Mouse (Mus musculus) adrenal gland, postnatal 4 days (tissue): ENCODE results near the gene Plxna1. TPM values are rescaled to one million over a fixed set of nuclear protein-coding genes. Genes with fewer than 3 reads are reported as not detected.

ENCODE experiments used
- DNase-seq, 2 experiments: peaks; one replicate each; pipeline ENCODE4 v3.0.0; 2021 to 2022; ENCODE audit warnings: low spot score in 2 of 2, mixed read lengths in 2 of 2
- total RNA-seq, 2 experiments: library from RNA; stranded (reverse); gene quantifications; 2 replicates each; pipeline ENCODE4 v1.2.3; 2021

The Plxna1 gene
- total RNA-seq, 2 experiments from 2014 or later, result 67.4 to 77.6 TPM

DNA sequence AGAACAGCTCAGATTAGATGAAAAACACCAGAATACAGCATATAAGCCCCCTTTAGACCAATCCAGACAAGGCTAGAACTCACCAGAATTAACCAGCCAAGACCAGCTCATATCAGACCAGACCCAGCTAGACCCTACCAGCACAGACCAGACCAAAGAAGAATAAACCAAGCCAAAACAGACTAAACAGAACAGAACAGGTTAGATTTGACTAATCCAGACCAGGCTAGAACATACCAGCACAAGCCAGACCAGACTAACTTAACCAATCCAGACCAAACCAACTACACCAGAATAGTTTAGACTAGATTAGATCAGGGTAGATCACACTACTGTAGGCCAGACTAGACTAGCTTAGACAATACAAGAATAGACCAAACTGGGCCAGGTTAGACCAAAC is 77.3 kb downstream of the Plxna1 start:
- DNase-seq, result no peak

DNA sequence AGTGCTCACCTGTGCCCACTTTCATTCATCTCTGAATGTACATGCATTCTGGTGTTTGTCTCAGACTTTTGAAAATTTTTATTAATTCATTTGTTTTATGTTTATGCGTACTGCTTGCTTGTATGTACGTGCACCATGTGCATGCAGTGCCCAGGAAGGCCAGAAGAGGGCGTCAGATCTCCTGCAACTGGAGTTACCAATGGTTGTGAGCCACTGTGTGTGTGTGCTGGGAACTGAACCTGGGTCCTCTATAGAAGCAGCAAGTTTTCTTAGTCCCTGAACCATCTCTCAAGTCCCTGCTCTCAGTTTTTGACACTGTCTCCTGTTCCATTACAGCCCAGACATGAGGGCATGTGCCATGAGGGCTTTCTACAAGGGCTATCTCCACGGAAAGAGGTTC is 79.3 kb downstream of the Plxna1 start:
- DNase-seq, result no peak

DNA sequence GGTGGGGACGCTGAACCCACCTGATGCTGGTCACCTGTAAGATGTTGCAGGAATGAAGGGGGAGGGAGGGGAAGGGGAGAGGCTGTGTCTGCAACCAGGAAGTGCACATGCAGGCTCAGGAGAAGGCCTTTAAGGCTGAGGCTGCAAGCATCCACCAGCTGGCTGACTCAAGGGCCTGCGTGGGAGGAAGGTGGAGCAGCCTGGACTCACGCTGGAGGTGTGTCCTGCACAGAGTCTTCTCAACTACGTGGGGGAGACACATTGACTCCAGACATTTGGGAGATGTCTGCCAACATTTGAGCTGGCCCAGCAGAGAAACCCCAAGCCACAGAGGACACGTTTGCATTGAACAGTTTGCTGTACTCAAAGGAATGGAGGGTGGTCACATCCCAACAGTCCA is 79.8 kb downstream of the Plxna1 start:
- no peak for DNase-seq

DNA sequence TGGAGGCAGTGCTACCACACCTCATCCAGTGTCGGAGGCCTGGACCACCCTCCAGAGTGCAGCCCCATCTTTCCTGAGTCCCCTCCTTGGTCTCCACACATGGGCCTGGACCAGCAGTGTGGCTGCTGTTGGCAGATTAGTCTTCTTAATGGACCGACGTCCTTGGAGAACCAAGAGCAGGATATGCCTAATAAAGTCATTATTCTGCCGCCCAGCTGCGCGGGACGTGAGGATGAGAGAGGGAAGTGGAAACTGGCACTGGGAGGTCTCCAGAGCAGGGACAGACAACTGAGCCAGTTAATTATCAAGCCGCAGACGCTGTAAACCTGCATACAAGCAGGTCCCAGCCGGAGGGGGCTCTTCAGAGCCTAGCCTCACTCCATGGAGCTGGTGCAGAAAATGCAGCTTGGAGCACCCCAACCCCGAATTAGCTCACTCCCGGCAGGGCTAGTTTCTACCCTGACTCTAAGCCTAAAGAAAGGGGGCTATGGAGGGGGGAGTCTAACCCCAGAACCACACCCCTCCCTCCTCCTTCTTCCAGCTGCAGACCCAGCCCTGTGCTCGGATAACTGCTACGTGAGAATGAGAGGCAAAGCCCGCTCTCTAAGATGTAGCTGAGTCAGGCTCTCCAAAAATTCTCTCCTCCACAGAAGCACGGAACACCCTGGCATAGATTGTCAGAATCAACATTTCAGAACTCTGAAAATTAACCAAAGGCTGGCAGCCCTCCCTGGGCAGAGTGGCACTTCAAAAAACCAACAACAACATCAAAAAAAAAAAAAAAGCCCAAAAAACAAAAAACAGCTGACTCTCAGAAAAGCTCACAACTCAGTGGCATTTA is 80.7 kb downstream of the Plxna1 start:
- DNase-seq, result no peak

DNA sequence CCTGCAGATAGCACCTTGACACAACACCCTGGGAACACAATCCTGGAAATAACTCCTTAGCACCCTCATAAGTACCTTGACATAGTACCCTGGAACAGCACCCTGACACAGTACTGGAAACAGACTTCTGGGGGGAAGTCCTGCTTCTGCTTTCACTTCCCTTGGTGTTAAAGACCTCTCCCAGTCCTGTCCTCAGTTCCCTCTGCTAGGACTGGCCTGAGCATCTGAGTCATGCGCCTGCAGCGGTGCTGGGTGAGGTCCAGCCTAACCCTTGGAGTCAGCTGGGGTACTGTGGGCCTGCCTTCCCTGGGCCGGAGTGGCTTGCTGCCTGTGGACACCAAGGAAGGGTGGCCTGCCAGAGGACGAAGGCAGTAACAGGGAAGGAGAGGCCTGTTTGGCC is 81.9 kb downstream of the Plxna1 start:
- no peak for DNase-seq

- no peak for DNase-seq
These were observed 90.5 kb downstream of the Plxna1 start for GRCm38 (mm10) chr6:89271731-89272475.

GRCm38 (mm10) chr6:89267181-89267580 is 95.2 kb downstream of the Plxna1 start:
- DNase-seq, result no peak

Other genes with a start within 250 kb of the Plxna1 start
- 10 to 100 TPM; 32.9 to 34.8 TPM for gene Chchd6, start 233.0 kb upstream of the Plxna1 start, total RNA-seq